Mouse (Mus musculus) cerebellum, adult 9-10 months (tissue): ENCODE measurements around the gene Phip.

Experiments
- DNase-seq: peaks from one replicate; pipeline ENCODE4 v3.0.0; 2022

Phip gene

DNA sequence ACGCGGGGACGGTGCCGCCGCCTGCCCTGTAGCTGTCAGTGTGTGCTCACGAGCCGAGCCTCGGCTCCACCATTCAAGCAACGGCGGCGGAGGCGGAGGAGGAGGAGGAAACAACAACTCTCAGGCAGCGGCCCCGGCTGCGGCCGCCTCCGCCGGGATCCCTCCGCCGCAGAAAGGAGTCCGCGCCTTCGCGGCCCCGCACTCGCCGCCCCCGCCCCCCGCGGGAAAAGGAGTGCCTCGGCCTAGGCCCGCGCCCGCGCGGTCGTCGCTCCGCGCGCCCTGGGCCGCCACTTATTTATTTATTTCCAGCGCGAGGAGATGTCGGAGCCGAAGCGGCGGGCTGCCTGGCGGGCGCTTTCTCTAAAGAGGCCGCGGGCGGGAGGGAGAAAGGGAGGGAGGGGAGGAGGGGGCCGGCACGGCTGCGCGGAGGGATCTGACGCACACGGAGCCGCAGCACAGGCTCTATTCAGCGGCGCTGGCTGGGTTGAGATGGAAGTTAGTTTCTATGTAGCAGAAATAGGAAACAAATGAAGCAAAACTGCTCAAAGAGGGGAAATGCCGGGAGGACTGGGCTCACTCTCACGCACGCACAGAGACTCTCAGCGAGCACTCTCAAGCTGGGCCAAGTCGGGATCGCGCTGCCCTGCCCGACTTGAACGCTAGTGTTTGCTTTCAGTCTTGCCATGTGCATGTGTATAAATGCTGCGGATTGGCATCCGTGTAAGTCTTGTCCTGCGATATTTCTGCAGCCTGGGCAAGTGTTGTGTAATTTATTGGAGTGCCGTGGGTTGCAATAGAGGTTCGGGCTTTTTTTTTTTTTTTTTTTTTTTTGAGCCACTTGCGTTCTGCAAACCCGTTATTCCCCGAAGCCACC is at the start of gene Phip:
Phip (minus strand) TSS at position 175 of the 874 bp plus-strand sequence.
- peak; percentile 96 for DNase-seq

DNA sequence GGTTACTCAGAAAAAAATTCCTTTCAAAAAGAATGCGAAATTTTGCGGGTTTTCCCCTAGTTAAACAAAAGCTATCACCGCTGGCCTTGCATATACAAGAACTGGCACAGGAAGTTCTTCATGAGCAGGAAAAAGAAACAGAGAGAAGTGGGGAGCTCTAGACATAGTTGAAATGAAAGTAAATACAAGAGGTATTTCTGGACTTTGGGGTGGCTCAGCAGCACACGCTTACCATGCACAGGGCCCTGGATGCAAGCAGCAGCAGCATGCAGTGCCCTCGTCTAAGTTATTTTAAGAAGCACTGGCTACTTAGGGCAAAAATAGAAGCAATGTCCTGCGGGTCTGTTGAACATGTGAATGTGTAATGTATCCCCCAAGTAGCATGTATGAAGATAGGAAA is 48.4 kb upstream of the Phip start:
- DNase-seq: no peak

DNA sequence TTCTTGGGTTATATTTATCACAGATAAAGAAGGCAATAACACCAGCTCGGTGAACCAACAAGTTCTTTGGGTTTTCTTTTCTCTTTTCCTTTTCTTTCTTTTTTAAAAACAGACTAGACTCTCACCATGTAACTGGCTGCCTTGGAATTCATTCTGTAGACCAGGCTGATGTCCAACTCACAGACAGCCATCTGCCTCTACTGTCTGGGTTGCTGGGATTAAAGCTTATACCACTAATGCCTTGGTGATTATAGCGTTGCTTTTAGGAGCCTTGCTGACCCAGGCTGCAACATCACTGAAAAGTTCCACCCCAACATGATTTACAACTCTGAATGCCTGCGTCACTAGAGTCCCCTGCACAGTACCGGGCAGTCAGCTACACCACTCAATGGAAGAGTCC is 39.2 kb upstream of the Phip start:
- DNase-seq: no peak

DNA sequence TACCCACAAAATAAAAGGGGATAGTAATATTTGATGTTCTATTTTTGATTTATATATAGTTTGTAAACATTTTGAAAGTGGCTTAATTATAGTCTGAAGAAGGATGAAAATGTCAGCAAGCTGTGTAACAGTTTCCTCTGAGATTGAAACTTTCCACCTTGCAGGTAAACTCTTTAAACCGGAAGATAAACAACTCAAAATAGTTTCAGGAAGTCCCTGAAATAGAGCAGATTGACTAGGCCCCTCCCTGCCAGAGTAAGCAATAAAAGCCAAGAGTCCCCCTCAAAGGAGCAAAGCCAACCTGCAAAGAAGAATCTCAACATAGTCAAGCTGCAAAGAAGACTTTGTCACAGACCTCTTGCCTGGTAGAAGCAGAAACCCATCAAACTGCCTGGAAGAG is 33.0 kb upstream of the Phip start:
- no peak for DNase-seq

DNA sequence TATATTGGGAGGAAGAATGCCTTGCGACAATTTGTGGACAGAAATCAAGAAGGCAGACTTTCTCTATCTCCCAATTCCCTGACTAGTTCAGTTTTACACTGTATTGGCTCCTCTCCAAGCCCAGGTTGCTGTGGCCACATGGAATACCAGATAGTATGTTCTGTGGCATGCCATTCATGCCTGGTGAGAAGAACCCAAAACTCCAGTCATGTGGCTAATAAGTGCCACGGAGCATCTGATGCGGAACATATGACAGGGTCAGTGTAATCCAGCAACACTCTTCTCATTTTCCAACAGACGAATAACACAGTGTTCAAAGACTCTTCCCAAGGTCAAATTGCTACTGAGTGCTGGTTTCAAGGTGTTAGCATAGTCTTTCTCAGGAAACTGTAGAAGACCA is 26.0 kb upstream of the Phip start:
- no peak for DNase-seq

DNA sequence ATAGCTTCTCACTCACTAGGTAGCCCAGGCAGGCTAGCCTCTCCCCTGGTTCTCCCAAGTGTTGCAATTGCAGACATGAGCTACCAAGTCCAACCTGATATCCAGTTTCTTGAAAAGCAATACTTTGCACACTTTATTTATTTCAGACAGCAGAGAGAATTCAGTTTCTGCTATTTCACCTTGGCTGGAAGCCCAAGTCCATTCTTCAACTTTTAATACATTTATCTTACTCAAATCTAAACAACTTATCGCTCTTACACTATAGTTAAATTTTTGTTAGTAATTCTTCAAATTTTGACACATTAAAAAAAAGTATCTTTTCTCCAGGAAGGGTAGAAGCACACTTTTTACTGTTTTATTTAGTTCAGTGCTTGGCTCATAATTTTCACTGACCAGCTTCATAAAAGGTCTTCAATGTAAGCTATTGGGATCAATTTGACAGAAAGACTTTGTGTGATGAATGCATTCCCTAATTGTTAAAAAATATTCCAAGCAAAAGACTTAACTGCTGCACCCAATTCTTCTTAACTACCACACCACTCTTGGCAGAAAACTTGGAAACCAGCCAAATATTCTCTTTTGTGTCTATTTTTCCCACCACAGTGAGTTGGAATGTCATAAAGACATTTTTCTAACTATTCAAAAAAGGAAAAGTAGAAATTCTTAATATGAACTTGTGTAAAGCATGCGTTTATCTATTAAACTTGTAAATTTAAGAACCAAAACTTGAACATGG is 22.6 kb upstream of the Phip start:
- DNase-seq: no peak

DNA sequence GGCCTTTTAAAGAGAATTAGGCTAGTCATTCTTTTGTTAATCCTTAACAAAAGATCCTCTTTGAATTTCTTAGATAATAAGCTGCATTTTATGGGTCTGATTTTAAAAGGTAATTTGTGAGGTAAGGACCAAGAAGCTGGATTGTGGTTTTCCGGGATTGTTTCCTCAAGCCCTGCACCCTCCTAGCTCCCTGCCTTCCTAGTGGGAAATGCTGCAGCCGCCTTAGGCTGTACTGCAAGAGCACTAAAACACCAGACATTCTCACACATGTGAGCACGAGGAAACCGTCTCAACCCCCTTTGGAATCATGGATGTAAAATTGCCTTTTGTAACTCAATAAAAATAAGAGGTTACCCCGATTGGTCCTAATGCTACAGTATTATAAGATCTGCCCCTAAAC is 1.6 kb upstream of the Phip start:
- peak; percentile 62 for DNase-seq

DNA sequence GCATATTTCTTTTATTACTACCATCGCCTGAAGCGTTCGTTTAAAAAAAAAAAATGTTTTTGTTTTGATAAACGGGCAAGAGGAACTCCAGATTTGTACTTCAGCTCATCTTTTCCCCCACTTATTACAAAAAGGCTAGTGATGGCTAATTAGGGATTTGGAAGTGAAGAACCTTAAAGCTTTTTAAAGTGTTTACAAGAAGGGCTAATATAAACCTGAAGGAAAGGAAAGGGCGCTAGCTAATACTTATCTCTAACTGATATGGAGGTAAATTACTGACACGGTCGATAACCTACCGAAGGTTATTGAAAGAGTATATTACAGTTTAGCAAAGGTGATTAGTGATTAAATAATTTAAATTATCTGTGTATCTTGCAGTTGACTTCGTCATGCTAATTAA is 903 bp upstream of the Phip start:
- peak; percentile 62 for DNase-seq

DNA sequence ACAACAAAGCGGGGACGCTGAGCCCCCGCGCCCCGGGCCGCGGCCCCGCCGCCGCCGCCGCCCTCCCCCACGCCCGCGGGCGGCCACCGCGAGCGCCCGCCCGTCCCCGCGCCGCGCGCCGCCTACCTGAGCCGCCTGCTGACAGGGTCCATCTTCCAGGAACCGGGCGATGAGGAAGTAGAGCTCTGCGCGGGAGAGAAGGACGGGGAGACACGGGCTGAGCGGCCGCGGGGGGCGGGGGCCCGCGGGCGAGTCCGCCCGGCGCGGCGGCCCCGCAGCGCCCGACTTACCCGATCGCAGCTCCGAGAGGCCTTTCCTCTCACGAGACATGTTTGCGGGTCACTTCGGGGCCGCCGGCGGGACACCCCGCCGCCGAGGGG is 364 bp downstream of the Phip start:
- no peak for DNase-seq

DNA sequence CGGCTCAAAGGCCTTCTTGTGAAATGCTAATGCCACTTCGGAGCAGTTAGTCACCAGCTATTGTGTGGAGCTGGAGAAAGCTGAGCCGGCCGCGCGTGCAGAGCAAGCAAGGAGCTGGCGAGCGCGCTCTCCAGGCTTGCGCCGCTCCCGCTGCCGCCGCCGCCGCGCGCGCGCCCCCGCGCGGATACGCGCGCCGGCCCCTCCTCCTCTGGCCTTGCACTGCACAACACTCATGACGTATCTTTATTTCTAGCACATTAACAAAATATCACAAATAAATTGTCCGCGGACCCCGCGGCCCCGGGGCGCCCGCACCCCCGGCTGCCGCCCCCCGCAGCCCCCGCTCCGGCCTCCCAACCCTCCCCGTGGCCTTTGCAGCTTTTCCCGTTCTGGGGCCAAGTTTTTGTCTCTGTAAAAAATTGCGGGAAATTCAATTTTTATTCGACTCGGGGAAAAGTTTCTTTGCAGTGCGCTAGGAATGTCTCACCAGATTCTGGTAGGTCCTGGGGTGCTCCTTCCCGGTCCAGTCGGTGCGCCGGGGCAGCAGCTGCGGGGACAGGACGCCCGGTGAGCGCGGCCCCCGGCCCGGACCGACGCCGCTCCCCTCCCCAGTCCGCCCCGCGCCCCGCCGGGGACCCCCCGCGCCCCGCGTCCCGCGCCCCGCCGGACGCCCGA is 992 bp downstream of the Phip start:
- peak; percentile 90 for DNase-seq

DNA sequence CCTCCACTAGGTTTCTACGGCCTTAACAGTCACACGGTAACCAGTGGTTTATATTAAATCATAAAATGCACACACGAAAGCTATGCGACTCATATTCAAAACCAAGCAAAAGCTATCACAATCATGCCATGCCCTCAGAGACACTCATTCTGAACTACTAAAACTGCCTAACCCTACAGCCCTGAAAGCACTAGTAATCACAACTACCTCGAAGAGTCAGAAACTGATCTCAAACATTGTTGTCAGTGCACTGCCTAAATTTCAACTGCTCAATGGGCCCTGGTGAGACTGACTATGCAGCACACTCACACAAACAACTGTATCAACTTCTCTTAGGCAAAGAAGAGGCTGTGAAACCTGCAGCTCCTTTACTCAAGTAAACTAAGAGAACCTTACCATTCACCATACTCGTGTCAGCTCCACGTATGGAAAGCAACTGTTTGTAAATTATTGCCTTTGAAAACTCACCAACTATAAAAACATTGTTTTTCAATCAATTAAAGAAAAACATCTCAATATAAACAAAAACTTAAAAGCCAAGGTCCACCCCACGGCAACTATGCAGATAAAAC is 1.9 kb downstream of the Phip start:
- peak; percentile 33 for DNase-seq

DNA sequence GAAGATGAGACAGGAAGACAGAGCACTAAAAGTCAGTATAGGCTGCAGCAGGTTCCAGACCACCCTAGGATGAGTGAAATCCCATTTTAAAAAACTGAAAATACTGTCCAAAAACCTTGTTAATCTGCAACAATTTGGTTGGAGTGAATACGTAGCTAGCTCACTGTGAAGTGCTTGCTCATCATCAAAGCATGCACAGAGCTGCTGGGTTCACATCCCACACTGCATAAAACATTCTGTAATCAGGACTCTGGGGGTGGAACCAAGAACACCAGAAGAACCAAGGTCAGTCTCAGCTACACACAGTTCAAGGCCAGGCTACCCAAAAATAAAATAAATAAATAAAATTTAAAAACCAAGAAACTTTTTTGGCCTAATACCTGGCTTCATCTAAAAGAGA is 3.9 kb downstream of the Phip start:
- peak; percentile 22 for DNase-seq

DNA sequence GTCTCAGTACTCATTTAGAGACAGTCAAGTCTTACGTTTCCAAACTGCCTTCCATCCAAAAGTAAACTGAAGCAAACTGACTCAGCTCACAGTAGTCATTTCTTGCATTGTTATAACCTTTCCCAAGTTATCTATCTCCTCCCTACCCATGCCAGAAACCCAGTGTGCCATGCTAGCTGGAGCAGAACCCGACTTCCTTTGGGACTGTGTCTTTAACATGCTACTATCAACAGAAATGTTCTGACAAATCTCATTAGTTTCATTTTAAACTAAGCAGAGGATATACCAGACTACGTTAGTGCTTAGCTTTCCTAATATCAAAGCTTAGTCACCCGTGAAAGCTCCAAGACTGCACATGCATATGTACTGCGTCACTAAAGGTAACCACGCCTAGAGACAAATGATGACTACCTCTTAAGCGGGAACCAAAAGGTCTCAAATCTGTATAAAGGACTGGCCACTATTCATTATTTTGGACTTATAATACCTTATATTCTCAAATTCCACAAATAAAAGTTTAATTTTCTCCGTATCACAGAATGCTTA is 8.2 kb downstream of the Phip start:
- no peak for DNase-seq

DNA sequence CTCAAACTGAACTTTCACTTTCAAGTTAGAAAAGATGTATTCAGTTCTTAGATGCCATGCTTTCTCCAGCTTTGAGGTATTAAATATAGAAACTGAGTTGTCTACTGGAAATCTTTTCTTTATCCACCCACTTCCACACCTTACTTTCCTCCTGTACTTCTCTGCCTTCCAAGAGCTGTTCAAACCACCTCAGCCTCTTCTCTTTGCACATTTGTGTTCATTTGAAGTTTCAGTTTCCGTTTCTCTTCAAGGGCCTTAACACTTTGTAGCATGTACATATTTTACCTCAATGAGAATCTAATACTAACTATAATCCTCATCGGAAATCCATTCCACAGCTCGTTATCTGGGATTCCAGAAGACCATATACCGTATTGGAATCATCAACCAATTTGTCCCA is 11.3 kb downstream of the Phip start:
- DNase-seq: no peak

DNA sequence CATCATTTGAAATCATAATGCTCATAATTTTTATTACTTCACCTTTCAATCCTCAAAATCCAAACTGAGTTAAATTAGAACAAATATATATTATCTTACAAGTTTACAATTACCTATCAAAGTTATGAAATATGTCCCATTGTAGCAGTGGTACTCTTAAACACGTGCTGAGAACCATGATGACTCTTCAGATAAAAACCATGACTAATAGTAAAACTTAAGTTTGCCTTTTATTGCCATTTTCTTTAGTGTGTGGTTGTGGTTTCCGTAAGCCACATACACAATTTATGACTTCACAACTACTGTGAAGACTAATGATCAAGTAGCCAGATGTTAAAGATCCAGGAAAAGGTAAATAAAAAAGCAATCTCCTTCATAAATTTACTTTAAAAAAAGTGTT is 14.0 kb downstream of the Phip start:
- DNase-seq: no peak

DNA sequence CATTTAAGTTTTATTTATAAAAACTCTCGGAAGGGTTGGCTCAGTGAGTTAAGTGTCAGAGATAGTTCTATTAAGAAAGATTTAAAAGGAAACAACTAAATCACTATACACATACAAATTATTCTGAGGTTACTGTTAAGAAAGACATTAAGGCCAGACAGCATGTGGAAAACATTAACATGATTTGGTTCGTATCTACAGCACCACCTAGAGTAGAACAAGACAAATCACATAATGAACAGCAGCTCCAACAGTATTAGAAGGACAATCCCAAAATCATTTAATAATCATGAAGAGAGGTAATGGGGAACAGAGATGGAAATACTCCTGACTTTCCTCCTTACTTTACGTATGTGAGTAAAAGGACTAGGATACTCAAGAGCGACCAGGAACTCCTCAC is 20.0 kb downstream of the Phip start:
- DNase-seq: no peak

DNA sequence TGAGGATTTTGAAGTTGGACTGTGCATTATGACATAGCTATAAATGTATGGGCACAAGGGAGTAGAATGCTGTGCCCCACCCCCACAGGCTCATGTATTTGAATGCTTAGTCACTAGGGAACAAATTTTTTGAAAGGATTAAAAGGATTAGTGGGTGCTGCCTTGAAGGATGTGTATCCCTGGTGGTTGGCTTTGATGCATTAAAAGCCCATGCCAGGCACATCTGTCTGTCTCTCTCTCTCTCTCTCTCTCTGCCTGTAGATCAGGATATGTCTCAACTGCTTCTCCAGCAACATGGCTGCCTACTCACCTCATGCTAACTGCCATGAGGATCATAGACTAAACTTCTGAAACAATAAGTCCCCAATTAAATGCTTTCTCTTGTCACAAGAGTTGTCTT is 23.0 kb downstream of the Phip start:
- no peak for DNase-seq

DNA sequence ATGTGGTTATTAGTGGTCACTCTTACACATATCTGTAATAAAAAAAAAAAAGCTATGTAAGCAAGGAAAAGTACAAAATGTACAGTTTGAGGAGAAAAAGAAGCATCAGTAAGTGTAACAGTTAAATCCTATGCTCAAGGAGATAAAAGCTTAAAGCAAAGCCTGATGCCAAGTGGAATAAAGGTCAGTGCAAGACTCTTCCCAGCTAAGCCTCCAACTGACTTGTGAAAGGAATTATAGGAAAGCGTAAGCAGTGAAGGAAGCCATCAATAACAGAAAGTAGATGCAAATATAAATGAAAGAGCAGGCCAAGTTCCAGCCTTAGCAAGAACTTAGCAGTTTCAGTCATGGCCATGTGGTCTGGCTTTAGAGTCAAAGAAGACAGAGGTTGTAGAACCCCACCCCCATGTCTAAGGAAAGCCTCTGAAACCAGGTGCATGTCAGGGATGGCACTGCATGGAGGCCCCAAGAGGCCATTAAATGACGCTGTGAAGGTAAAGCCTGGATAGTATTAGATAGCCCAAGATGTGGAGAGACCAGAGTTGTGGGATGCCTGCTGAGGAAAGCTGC is 23.8 kb downstream of the Phip start:
- DNase-seq: no peak

DNA sequence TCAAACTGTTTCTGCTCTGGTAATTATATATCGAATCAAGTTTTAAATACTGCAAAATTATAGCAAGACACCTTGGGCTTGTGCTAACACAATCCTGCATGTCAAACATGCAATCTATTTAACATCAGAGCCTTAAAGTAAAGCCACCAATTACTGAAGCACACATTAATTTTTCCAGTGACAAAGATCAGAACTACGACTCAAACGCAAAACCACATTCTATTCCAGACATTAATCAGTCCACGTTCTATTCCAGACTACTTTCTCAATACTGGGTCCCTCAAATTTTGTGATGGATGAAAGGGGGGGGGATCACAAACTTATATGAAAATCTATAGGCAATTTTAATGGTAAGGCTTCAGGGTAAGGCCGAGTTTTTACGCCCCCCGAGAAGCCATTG is 68.1 kb downstream of the Phip start:
- no peak for DNase-seq

DNA sequence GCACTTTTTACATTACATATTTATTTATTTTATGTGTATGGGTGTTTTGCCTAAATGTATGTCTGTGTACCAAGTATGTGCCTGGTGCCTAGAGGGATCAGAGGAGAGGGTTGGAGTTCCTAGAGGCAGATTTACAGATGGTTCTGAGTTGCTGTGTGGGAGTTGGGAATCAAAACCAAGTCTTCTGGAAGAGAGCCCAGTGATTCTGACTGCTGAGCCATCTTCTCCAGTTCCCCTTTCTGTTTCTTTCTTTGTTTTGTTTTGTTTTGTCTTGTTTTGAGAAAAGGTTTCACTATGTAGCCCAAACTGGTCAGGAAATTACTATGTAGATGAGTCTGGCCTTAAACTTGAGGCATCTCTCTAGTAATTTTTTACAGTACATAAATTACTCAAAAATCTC is 86.7 kb downstream of the Phip start:
- no peak for DNase-seq

DNA sequence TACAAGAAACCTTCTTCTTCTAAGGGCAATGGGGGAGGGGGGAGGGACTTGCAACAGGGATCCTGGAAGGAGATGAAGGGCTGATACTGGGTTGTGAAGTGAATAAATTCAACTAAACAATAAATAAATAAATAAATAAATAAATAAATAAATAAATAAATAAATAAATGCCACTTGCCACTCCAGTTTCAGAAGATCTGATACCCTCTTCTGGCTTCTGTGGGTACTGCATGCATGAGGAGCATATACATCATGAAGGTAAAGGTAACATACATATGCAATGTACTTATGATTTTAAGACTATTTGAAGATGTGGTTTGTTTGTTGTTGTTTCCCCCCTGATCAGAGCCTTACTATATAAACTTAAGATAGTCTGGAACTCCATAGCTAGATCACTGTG is 91.1 kb downstream of the Phip start:
- no peak for DNase-seq

DNA sequence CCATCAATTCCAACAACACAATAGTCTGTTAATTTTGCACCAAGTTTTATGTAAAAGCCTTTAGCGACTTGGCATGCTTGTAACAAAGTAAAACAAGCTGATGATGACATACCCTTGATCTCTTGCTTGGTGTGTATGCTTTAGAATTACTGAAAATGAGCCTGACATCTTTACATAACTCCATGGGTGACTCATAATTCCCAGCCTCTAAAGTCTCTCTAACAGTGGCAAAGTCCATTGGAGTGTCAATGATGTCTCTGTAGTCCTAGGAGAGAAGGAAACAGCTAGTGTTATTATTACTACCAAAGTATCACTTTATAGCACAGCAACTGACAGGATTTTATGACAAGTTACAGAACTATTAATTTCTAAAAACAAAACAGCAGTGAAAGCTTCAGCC is 98.2 kb downstream of the Phip start:
- no peak for DNase-seq

DNA sequence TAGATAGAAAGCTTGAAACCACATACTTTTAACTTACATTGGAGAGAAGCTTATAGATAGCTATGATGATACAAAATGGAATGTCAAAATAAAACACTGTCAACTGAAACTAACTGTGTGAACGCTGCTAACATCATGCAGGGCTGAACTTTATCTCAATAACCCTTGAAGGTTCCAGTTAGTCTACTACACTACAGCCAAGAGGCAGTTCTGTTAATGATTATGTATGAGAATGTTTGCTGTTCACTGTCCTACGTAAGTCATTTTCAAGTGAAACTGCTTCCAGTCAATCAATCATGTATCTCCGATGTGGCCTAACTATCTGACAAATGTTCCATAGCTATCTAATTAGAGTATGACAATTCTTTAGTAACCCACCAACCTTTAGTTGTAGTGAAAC is 107.6 kb downstream of the Phip start:
- DNase-seq: no peak
